Mouse (Mus musculus): Measurements from ENCODE around the gene Eme2. TPM values are rescaled to one million over a fixed set of nuclear protein-coding genes. Genes with fewer than 3 reads are reported as not detected.
A peak's percentile ranks its signal among the peaks of the same experiment; 100 is the strongest.
"Not testable (repeated sequence)": the region's sequence is repeated elsewhere in the genome, so short reads cannot be mapped to it uniquely, and the experiment has no call there.

The Eme2 gene
- polyA plus RNA-seq (2015; fragmentation: Nextera tagmentation; extraction: Ambion mirVana): 36.8 and 38.4 TPM in 2 replicates

GRCm38 (mm10) chr17:24894995-24895547 lies at the start of gene Eme2, which contains the start of gene Mrps34:
Gene Eme2, minus strand, starts transcription at chr17:24895087.
Gene Mrps34, plus strand, starts transcription at chr17:24895116.
- Histone ChIP-seq H3K4me1 (replicated peaks) (peaks cover 46% of the 10 kb centered on the region), H3K9me3 (no peaks in the 10 kb centered on the region), H3K27me3 (no peaks in the 10 kb centered on the region), H3K27ac (peak within 1 kb of the TSS; percentile 87), H3K4me3 (replicated peaks) (peak within 1 kb of the TSS; percentile 89), H3K36me3 (peaks cover 69% of the 10 kb centered on the region), H3K9ac (replicated peaks) (peak within 1 kb of the TSS; percentile 95), H3K4me2 (replicated peaks) (peak within 1 kb of the TSS; percentile 90)
- WGBS: under 1% methylated on average over 62 of the region's 62 CpGs
- ATAC-seq: peak; percentile 67

- WGBS: 93% methylated on average over 1 of the region's 1 CpGs
- peaks cover 59% of the 10 kb centered on the region for H3K36me3 ChIP-seq
- not testable (repeated sequence) for H3K9me3 ChIP-seq; H3K4me3 ChIP-seq (replicated peaks); H3K27ac ChIP-seq; ATAC-seq; H3K27me3 ChIP-seq; H3K4me2 ChIP-seq (replicated peaks); H3K4me1 ChIP-seq (replicated peaks); H3K9ac ChIP-seq (replicated peaks)
These were observed 48.7 kb upstream of the Eme2 start for GRCm38 (mm10) chr17:24943589-24943988.

- peaks cover 54% of the 10 kb centered on the region for H3K36me3 ChIP-seq
- ATAC-seq: no peak
- 90% methylated on average over 7 of the region's 7 CpGs for WGBS
These were observed 48.1 kb upstream of the Eme2 start for GRCm38 (mm10) chr17:24943036-24943435.

GRCm38 (mm10) chr17:24942453-24942852 lies 47.6 kb upstream of the Eme2 start:
- H3K9ac ChIP-seq (replicated peaks); H3K27ac ChIP-seq; H3K4me3 ChIP-seq (replicated peaks); H3K9me3 ChIP-seq; H3K4me1 ChIP-seq (replicated peaks); H3K27me3 ChIP-seq; H3K4me2 ChIP-seq (replicated peaks): not testable (repeated sequence)
- WGBS: 20% methylated on average over 2 of the region's 2 CpGs
- H3K36me3 ChIP-seq: peaks cover 48% of the 10 kb centered on the region
- ATAC-seq: peak; percentile 79; the same call in 1 of the 2 replicates

More at GRCm38 (mm10) chr17:24943036-24943435, 48.1 kb upstream of the Eme2 start:
- Histone ChIP-seq H3K9me3 (no peaks in the 10 kb centered on the region), H3K4me3 (replicated peaks) (no peak overlapping the region), H3K9ac (replicated peaks) (no peak overlapping the region), H3K27me3 (no peaks in the 10 kb centered on the region), H3K27ac (no peak overlapping the region), H3K4me1 (replicated peaks) (no peaks in the 10 kb centered on the region), H3K4me2 (replicated peaks) (no peak overlapping the region)

- WGBS: 47% methylated on average over 6 of the region's 6 CpGs
- peaks cover 34% of the 10 kb centered on the region for H3K4me1 ChIP-seq (replicated peaks)
- H3K9ac ChIP-seq (replicated peaks): peak overlapping the region; percentile 93
- H3K9me3 ChIP-seq: no peaks in the 10 kb centered on the region
- H3K27ac ChIP-seq: peak overlapping the region; percentile 93
- H3K4me2 ChIP-seq (replicated peaks): peak overlapping the region; percentile 75
- no peaks in the 10 kb centered on the region for H3K27me3 ChIP-seq
- peaks cover 12% of the 10 kb centered on the region; the same call in 1 of the 2 replicates for H3K36me3 ChIP-seq
- peak overlapping the region; percentile 90 for H3K4me3 ChIP-seq (replicated peaks)
- ATAC-seq: no peak
These were observed 42.4 kb upstream of the Eme2 start for GRCm38 (mm10) chr17:24937266-24937665.

- under 1% methylated on average over 78 of the region's 78 CpGs for WGBS
- peak within 1 kb of the TSS; percentile 93 for H3K27ac ChIP-seq
- H3K27me3 ChIP-seq: no peaks in the 10 kb centered on the region
- H3K4me1 ChIP-seq (replicated peaks): peaks cover 34% of the 10 kb centered on the region
- H3K9me3 ChIP-seq: no peaks in the 10 kb centered on the region
- H3K4me3 ChIP-seq (replicated peaks): peak within 1 kb of the TSS; percentile 90
- ATAC-seq: peak; percentile 99
- peak within 1 kb of the TSS; percentile 93 for H3K9ac ChIP-seq (replicated peaks)
- peak within 1 kb of the TSS; percentile 75 for H3K4me2 ChIP-seq (replicated peaks)
- H3K36me3 ChIP-seq: peaks cover 13% of the 10 kb centered on the region
These were observed 41.7 kb upstream of the Eme2 start, which contains the start of gene Mapk8ip3 for GRCm38 (mm10) chr17:24936259-24937237. Gene Mapk8ip3, minus strand, starts transcription at chr17:24936977.

- ATAC-seq: no peak
- Histone ChIP-seq H3K27ac (no peak overlapping the region), H3K27me3 (no peaks in the 10 kb centered on the region), H3K4me3 (replicated peaks) (peak overlapping the region; percentile 90), H3K9ac (replicated peaks) (peak overlapping the region; percentile 93), H3K9me3 (no peaks in the 10 kb centered on the region), H3K4me2 (replicated peaks) (peak overlapping the region; percentile 75), H3K36me3 (peaks cover 15% of the 10 kb centered on the region), H3K4me1 (replicated peaks) (peaks cover 34% of the 10 kb centered on the region)
These were observed 40.8 kb upstream of the Eme2 start for GRCm38 (mm10) chr17:24935666-24936065.

GRCm38 (mm10) chr17:24934926-24935325 lies 40.0 kb upstream of the Eme2 start:
- peak overlapping the region; percentile 90 for H3K4me3 ChIP-seq (replicated peaks)
- WGBS: 90% methylated on average over 4 of the region's 4 CpGs
- no peaks in the 10 kb centered on the region for H3K9me3 ChIP-seq
- no peak overlapping the region for H3K27ac ChIP-seq
- no peak for ATAC-seq
- H3K27me3 ChIP-seq: no peaks in the 10 kb centered on the region
- peaks cover 34% of the 10 kb centered on the region for H3K4me1 ChIP-seq (replicated peaks)
- peak overlapping the region; percentile 93 for H3K9ac ChIP-seq (replicated peaks)
- peak overlapping the region; percentile 75 for H3K4me2 ChIP-seq (replicated peaks)
- H3K36me3 ChIP-seq: peaks cover 14% of the 10 kb centered on the region

- 0 out of 2 replicates have a peak overlapping the region, but pooled peaks have one; percentile 3 for H3K4me2 ChIP-seq (replicated peaks)
- 80% methylated on average over 4 of the region's 4 CpGs for WGBS
- peak overlapping the region; percentile 23; the same call in 1 of the 2 replicates for H3K9ac ChIP-seq (replicated peaks)
- no peaks in the 10 kb centered on the region for H3K27me3 ChIP-seq
- peaks cover 21% of the 10 kb centered on the region for H3K36me3 ChIP-seq
- no peak overlapping the region for H3K27ac ChIP-seq
- no peak overlapping the region for H3K4me3 ChIP-seq (replicated peaks)
- H3K4me1 ChIP-seq (replicated peaks): peaks cover 34% of the 10 kb centered on the region
- no peaks in the 10 kb centered on the region for H3K9me3 ChIP-seq
- ATAC-seq: no peak
These were observed 38.3 kb upstream of the Eme2 start for GRCm38 (mm10) chr17:24933163-24933562.

- Histone ChIP-seq H3K4me3 (replicated peaks) (no peak overlapping the region), H3K9ac (replicated peaks) (no peak overlapping the region), H3K27me3 (no peaks in the 10 kb centered on the region), H3K4me2 (replicated peaks) (no peak overlapping the region), H3K36me3 (peaks cover 28% of the 10 kb centered on the region), H3K9me3 (no peaks in the 10 kb centered on the region), H3K4me1 (replicated peaks) (peaks cover 34% of the 10 kb centered on the region), H3K27ac (no peak overlapping the region)
- ATAC-seq: no peak
- 96% methylated on average over 4 of the region's 4 CpGs for WGBS
These were observed 37.5 kb upstream of the Eme2 start for GRCm38 (mm10) chr17:24932431-24932830.

- Histone ChIP-seq H3K4me2 (replicated peaks) (no peak overlapping the region), H3K4me1 (replicated peaks) (peaks cover 17% of the 10 kb centered on the region), H3K9me3 (no peaks in the 10 kb centered on the region), H3K27ac (no peak overlapping the region), H3K9ac (replicated peaks) (no peak overlapping the region; the same call in 1 of the 2 replicates), H3K36me3 (peaks cover 56% of the 10 kb centered on the region), H3K27me3 (no peaks in the 10 kb centered on the region), H3K4me3 (replicated peaks) (no peak overlapping the region)
- 100% methylated on average over 1 of the region's 1 CpGs for WGBS
- no peak for ATAC-seq
These were observed 34.6 kb upstream of the Eme2 start for GRCm38 (mm10) chr17:24929506-24929905.

GRCm38 (mm10) chr17:24923246-24923645 lies 28.4 kb upstream of the Eme2 start:
- no peak for ATAC-seq

More at GRCm38 (mm10) chr17:24923246-24923645, 28.4 kb upstream of the Eme2 start:
- Histone ChIP-seq H3K4me1 (replicated peaks) (no peaks in the 10 kb centered on the region), H3K9me3 (no peaks in the 10 kb centered on the region), H3K27ac (no peak overlapping the region), H3K9ac (replicated peaks) (no peak overlapping the region), H3K4me3 (replicated peaks) (no peak overlapping the region), H3K36me3 (peaks cover 97% of the 10 kb centered on the region), H3K27me3 (no peaks in the 10 kb centered on the region), H3K4me2 (replicated peaks) (no peak overlapping the region)
- WGBS: 100% methylated on average over 1 of the region's 1 CpGs

Measured in midbrain, embryonic 13.5 days (tissue).